Mouse (Mus musculus) stomach, postnatal 0 days (tissue): ENCODE measurements at regions not wholly inside any gene's neighbourhood (a gene's known extent, or its start where the extent isn't known, plus 50 kb on each side); places are given as distances from the start of the nearest gene placed in this dataset.

Experiments
- CTCF ChIP-seq: IDR thresholded peaks from 2 replicates; pipeline ENCODE4 v1.5.1; 2016; ENCODE audit warnings: antibody characterized with exemption, low read depth, mild to moderate bottlenecking, moderate library complexity
- EP300 ChIP-seq: optimal IDR thresholded peaks from 2 replicates; pipeline ENCODE3; 2016; ENCODE audit warnings: antibody characterized with exemption

GRCm38 (mm10) chr15:27224512-27224850 lies 242.0 kb upstream of the Ank start:
- TF ChIP-seq CTCF (no peak), EP300 (no peak)
